Mouse (Mus musculus) gastrocnemius, postnatal 25 days (tissue): ENCODE data around the gene Arhgef2. TPM values are rescaled to one million over a fixed set of nuclear protein-coding genes. Genes with fewer than 3 reads are reported as not detected.

ENCODE experiments used
- DNase-seq: peaks from one replicate; pipeline ENCODE4 v3.0.0; 2022
- total RNA-seq, 2 experiments: library from RNA; stranded (reverse); gene quantifications; 1 replicate in 1 of 2; 2 replicates in 1 of 2; pipeline ENCODE4 v1.2.3; 2021

Arhgef2 gene
- total RNA-seq, 2 experiments from 2014 or later, result 28.1 to 33.0 TPM

DNA sequence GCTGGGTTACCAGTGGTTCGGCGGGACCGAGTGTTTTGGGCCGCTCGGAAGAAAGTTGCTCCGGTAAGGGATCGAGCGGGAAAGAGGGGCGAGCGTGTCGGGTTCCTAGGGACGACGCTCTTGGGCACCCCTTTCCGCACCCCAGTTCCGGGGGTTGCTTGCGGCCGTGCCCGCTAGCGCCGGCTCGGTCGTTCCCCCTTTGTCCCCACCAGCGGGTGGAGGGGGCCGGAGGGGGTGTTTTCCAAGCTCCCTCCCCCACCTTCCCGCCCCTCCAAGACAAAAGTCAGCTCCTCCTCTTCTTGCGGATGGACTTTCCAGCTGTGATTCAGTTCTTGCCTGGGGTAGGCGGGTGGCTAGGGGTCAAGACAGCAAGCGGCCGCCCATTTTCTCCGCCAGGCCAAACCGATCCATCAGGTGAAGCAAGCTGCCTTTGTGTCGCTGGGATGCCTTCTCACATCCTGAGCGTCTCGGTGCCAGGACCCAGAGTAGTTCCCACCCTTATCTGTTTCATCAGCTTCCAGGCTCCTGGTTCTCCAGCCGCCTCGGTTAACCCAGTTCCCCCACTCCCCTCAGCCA is 15.9 kb downstream of the Arhgef2 start:
- peak; percentile 78 for DNase-seq

- DNase-seq, result peak; percentile 60
These were observed 16.6 kb downstream of the Arhgef2 start for GRCm38 (mm10) chr3:88622113-88622940.

DNA sequence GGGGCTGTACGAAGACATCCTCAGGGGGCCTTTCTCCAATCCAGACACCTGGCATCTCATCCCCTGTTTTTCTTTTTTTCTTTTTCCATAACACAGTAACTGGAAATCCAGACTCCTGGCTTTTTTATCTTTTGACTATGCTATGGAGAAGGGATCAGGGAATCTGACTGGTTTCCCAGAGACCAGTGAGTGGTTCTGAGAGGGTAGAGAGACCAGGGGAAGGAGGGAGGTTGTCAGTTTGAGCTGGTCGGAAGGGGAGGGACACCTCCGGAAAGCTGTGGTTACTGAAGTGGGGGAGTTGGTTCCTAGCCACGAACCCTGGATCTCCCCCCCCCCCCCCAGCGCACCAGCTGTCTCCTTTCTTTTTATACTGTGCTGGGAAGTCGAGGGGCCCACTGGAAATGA is 17.2 kb downstream of the Arhgef2 start:
- peak; percentile 42 for DNase-seq

DNA sequence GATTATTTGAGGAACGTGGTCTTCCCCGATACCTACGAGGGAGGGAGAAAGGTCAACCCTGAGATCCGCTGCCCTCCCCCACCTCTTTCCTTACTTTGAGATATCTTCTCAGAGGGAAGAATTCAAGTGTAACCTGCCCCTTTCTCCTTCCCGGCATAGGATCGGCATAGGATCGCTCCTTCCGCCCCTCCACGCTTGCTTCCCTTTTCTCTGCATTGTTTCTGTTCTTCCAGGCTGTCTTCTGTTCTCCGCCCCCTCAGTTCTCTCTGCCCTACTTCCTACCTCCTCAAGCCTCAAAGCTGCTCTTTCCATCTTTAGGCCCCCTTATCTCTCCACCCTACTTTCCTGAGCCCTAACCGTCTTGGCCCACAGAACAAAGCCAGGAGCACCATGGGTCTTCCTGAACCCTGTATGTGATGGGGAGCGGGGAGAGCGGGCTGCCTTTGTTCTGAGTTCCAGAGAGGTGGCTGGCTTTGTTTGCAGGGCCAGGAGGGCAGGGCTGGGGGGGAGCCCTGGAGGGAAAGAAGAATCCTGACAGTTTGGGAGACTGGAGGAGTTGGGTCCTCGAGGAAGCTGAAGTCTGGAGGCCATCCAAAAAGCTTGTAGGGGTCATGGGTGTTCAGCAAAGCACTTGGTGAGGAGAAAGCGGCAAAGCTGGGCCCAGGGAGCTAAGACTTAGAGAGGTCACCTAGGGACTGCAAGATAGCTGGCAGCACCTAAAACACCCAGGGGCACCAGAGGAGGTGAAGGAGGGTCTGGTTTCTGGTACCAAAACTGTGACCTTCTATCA is 17.8 kb downstream of the Arhgef2 start:
- DNase-seq, result no peak

DNA sequence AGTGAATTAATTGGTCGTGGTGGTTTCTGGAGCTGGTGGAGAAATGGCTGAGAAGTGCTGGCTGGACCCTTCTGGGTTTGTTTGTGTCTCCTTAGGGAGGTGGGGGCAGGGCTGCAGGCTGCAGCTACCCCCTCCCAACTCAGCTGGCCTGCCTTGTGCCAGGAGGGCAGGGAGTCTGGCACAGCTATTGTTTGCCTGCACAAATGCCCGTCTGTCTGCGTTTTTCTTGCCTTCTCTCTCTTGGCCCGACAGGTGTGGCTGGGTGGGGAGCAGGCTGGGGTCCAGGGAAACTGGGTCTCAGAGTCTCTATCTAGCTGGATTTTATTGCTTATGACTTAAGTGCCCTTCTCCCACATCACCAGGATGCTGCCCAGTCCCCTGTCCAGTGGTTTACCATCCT is 18.6 kb downstream of the Arhgef2 start:
- no peak for DNase-seq

- peak; percentile 58 for DNase-seq
These were observed 19.2 kb downstream of the Arhgef2 start for GRCm38 (mm10) chr3:88624951-88625350.

DNA sequence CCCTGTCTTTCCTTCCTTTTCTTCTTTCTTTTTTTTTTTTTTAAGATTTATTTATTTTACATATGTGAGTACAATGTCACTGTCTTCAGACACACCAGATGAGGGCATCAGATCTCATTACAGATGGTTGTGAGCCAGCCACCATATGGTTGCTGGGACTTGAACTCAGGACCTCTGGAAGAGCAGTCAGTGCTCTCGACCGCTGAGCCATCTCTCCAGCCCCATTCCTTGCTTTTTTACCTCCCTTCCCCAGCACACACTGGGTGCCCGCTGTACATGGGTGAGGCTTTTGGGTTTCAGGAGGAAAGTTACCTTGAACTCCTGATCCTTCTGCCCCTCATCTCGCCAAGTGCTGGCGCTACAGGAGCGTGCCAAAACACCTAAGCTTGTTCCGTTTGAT is 19.8 kb downstream of the Arhgef2 start:
- DNase-seq, result no peak

DNA sequence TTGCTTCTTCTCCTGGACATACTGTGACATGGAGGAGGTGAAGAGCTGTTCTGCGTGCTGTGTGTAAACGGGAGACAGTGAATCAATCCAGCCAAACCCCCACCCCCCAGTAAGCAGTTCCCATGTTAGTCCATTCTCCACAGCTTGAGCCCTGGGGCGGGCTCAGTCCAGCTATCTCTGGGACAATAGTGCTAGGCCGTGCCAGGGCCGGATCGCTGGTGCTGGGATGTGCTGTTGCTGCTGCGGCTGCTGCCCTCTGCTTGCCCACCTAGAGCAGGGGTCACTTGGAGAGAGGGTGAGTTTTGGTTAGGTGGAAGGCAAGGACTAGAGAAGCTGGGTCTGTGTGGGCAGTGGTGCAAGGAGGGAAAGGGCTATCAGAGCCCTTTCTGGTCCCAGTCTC is 20.6 kb downstream of the Arhgef2 start:
- no peak for DNase-seq

DNA sequence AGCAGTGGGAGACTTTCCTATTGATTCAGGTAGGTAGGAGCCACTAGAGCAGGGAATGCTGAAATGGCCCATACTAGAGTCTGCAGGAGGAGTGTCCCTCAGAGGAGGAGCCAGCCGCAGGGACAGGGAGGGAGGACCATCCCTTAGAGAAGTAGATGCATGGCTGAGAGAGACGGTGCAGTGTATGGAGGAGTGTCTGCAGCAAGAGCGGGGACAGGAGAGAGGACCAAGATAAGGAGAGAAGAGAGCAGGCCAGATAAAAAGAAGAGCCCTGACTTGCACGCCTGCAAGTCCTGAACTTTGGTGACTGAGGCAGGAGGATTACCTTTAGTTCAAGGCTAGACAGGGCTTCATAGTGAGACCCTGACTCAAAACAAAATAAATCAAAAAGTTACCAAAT is 21.3 kb downstream of the Arhgef2 start:
- no peak for DNase-seq

DNA sequence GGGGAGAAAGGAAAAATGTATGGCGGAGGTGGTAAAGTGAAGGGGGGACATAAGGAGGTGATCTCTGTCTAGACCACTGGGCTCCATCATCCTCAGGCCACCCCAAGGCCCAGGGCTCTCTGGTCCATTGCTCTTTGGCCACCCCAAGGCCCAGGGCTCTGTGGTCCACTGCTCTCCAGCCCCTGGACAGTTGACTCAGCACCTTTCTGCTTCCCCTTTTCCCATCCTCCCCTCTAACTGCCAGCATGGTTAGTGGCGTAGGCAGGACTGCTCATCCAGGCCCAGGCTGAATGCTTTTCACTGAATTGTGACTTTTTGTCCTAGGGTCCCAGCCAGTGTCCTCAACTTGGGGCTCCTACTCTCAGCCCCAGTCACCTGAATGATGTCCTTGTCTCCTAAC is 21.8 kb downstream of the Arhgef2 start:
- no peak for DNase-seq

- no peak for DNase-seq
These were observed 23.0 kb downstream of the Arhgef2 start for GRCm38 (mm10) chr3:88628766-88629165.

- no peak for DNase-seq
These were observed 23.5 kb downstream of the Arhgef2 start for GRCm38 (mm10) chr3:88629244-88629643.

DNA sequence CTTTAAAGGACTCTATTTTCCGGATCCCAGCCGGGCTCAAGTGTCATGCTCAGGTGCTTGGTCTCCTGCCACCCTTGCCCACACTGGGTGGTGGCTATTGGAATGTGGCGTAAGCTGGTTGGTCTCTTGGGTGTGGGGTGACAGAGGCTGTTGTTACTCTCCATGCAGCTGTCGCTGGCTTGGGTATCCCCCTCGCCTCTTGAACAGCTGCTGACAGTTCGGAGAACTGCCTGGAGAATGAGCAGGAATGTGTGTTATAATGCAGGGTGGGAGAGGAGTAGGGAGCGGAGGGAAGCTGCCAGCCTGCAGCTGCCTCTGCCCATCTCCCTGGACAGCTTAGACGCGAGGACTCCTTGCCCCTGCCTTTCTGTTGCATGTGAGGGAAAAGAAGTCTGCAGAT is 24.3 kb downstream of the Arhgef2 start:
- no peak for DNase-seq

- no peak for DNase-seq
These were observed 25.1 kb downstream of the Arhgef2 start for GRCm38 (mm10) chr3:88630849-88631341.

GRCm38 (mm10) chr3:88631921-88632587 is 26.3 kb downstream of the Arhgef2 start:
- DNase-seq, result no peak

DNA sequence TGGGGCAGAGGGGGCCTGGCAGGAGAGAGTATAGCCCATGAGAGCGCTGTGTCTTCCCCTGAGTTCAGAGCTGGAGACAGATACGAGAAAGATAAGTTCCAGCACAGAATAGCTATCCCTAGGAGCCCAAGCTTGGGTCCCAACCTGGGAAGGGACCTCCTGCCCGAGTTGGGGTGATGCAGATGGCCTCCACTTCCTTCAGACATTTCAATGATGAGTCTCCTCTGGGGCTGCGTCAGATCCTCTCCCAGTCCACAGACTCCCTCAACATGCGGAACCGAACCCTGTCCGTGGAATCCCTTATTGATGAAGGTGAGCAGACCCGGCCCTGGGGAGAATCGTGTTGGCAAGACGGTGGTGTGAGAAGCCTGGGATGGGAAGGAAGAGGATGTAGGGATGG is 27.3 kb downstream of the Arhgef2 start:
- no peak for DNase-seq

DNA sequence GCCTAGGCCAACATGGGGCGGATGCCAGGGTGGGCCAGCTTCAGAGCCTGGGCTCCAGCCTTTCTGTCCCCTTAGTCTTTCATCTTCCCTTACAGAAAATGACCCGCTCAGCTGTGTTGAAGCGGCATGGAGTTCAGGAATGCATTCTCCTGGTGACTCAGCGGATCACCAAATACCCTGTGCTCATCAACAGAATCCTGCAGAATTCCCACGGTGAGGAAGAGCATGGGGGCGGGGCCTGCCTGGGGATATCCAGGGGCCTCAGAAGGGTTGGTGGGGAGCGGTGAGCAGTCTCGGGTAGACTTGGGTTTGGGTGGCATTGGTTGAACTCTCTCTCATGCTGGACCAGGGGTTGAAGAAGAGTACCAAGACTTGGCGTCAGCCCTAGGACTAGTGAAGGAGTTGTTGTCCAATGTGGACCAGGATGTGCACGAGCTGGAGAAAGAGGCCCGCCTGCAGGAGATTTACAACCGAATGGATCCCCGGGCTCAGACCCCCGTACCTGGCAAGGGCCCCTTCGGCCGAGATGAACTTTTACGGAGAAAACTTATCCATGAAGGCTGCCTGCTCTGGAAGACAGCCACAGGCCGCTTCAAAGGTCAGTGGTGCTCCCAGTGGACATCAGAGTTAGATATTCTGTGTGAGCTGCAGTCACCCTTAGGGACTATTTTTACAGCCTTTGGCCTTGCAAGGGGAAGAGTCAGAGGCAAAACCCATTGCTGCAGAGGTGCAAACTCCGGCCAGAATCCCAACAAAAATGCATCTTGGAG is 29.9 kb downstream of the Arhgef2 start:
- DNase-seq, result no peak

DNA sequence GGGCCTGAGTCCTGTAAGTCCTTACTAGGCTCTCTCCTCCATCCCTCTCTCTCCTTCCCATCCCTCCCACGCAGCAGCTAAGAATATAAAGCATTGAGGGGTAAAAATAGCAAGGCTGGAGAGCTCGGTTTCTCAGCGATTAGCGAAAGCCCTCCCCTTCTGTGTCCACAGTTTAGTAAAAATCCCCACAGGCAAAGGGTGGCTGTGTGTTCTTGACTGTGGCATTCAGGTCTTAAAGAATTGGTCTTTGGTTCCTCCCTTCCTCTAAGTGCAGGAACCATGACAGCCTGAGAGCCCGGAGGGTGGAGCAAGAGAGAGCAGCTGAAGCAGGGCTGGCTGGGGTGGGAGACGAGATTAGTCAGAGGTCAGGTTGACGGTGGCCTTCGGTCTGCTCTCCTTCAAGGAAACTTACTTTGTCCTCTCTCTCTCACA is 30.8 kb downstream of the Arhgef2 start:
- no peak for DNase-seq

DNA sequence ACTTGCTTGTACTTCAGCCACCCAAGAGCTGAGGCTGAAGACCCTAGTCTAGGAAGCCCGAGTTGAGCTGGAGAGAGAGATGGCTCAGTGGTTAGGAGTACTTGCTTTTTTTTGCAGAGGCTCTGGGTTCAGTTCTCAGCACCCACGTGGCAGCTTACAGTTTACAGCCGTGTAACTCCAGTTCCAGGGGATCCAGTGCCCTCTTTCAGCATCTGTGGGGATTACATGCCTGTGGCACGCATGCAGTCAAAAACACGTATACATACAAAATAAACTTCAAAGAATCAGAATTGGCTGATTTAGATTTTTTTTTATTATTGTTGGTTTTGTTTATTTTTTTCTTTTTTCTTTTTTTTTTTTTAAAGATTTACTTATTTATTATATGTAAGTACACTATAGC is 31.4 kb downstream of the Arhgef2 start:
- DNase-seq, result no peak

DNA sequence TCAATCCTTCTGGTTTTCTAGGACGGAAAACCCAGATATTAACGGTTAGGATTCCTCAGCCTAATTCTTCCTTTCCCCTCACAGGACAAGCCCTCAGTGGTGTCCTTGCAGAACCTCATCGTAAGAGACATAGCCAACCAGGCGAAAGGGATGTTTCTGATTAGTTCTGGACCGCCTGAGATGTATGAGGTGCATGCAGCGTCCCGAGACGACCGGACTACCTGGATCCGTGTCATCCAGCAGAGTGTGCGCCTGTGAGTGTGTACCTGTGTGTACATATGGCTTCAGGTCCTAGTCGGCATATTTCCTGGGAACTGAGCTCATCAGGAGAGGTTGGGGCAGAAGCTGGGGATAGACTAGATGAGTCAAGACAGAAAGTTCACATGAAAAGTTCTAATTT is 33.5 kb downstream of the Arhgef2 start:
- DNase-seq, result no peak

- no peak for DNase-seq
These were observed 34.9 kb downstream of the Arhgef2 start for GRCm38 (mm10) chr3:88640676-88641075.

- no peak for DNase-seq
These were observed 37.3 kb downstream of the Arhgef2 start for GRCm38 (mm10) chr3:88643078-88643477.
